Mouse (Mus musculus) kidney, adult 2 months (tissue): ENCODE measurements around the gene Sipa1.

ENCODE experiments used
- CTCF ChIP-seq: fragments of 200-500 bp; conservative IDR thresholded peaks from 2 replicates; pipeline ENCODE4 v1.5.1; 2011; ENCODE audit warnings: low read depth, mild to moderate bottlenecking, control low read depth, low read length, moderate library complexity, mixed read lengths; ENCODE audit not compliant: insufficient read depth, insufficient read length
- POLR2A ChIP-seq: fragments of 200-500 bp; IDR thresholded peaks from one replicate; pipeline ENCODE4 v1.6.1; 2011; ENCODE audit warnings: low read depth, low read length, control low read depth

DNA sequence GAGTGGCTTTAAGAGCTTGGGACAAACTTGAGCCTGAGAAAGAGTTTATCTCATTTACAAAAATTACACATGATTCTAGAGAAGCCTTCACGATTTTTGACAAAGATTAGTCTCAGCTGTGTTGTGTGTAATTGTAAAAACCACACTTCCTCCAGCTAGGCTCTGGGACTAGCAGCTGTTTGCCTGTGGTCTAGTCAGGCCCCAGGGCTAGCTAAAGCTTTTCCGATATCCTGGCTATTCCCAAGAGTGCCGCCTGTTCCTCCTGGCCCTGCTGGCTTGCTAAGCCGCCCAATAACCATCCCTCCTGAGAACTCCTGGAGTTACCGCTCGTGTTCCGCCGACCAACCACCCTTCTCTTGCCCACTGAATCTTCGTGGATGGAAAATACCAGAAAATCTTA, 31.4 kb downstream of the Sipa1 start:
- no peak for TF ChIP-seq POLR2A
- no peak for TF ChIP-seq CTCF
